Mouse (Mus musculus): ENCODE data around the gene Raver2. TPM values are rescaled to one million over a fixed set of nuclear protein-coding genes. Genes with fewer than 3 reads are reported as not detected.

Raver2 gene
- polyA plus RNA-seq, 1 experiment, result 0.04 TPM

DNA sequence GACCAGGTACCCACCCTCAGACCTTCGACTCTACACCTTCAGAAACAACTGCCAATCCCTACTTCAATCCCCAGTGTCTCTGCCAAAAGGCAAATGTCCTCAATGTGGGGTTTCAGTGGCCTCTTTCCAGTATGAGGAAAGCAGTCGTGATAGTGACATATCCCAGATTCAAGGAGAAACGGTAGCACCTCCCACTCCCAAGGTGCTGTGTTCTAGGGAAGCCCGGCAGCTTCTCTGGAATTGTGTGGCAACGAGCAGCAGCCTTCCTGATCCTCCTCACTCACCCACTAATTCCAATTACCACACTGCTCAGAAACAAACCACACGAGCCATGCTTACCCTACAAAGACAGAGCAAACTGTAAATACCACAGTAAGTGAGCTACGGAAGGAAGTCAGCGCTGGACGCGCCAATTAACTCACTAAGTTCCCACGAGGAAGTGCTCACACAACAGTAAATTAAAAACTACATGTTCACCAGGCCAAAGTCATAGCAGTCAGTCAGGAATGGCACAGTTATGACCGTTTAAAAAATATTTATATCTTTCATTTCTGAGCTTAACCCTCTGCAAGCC lies 90.5 kb downstream of the Raver2 start:
- TF ChIP-seq POLR2AphosphoS2 (IDR thresholded peaks at IDR 0.05; ENCODE audit: insufficient read length, low read depth) (no peak), USF1 (IDR thresholded peaks at IDR 0.05; ENCODE audit: low read depth) (no peak), SRF (IDR thresholded peaks at IDR 0.05; ENCODE audit: control insufficient read depth, insufficient read length, low read depth) (no peak)
- H3K27me3 ChIP-seq (ENCODE audit: control insufficient read depth, insufficient read depth, insufficient read length), result no peaks in the 10 kb centered on the region
- H3K79me2 ChIP-seq (ENCODE audit: control insufficient read depth, insufficient read depth), result no peaks in the 10 kb centered on the region
- no peak overlapping the region for H3ac ChIP-seq (ENCODE audit: control insufficient read depth, insufficient read length)
- H3K4me3 ChIP-seq, result no peak overlapping the region
- peaks cover 17% of the 10 kb centered on the region for H3K36me3 ChIP-seq (ENCODE audit: control insufficient read depth, insufficient read depth)
- H3K4me2 ChIP-seq (ENCODE audit: low read depth), result no peak overlapping the region

GRCm38 (mm10) chr4:101160821-101161220 lies 92.0 kb downstream of the Raver2 start:
- no peak overlapping the region for H3K4me2 ChIP-seq (ENCODE audit: low read depth)
- no peaks in the 10 kb centered on the region for H3K27me3 ChIP-seq (ENCODE audit: control insufficient read depth, insufficient read depth, insufficient read length)
- TF ChIP-seq REST (IDR thresholded peaks at IDR 0.05; ENCODE audit: insufficient read depth, insufficient read length) (no peak), MYOG (IDR thresholded peaks at IDR 0.05; ENCODE audit: control insufficient read depth in 1 of 3, insufficient read depth in 1 of 3, insufficient read length in 2 of 3, low read depth in 2 of 3) (no peak), TCF12 (IDR thresholded peaks at IDR 0.05; ENCODE audit: insufficient read depth, poor library complexity, severe bottlenecking) (no peak), MAX (IDR thresholded peaks at IDR 0.05; ENCODE audit: low read depth) (no peak), POLR2A (IDR thresholded peaks at IDR 0.05; ENCODE audit: insufficient read length, low read depth) (no peak), TCF3 (IDR thresholded peaks at IDR 0.05; ENCODE audit: insufficient read length, low read depth) (no peak), POLR2AphosphoS2 (IDR thresholded peaks at IDR 0.05; ENCODE audit: insufficient read length, low read depth) (no peak), MYOD1 (IDR thresholded peaks at IDR 0.05; ENCODE audit: control insufficient read depth in 1 of 3, insufficient read length in 2 of 3, low read depth in 2 of 3) (no peak), E2F4 (IDR thresholded peaks at IDR 0.05; ENCODE audit: insufficient read depth) (no peak), SRF (IDR thresholded peaks at IDR 0.05; ENCODE audit: control insufficient read depth, insufficient read length, low read depth) (no peak), USF1 (IDR thresholded peaks at IDR 0.05; ENCODE audit: low read depth) (no peak), CEBPB (IDR thresholded peaks at IDR 0.05; ENCODE audit: insufficient read depth, poor library complexity, severe bottlenecking) (no peak)
- H3K36me3 ChIP-seq (ENCODE audit: control insufficient read depth, insufficient read depth), result peaks cover 17% of the 10 kb centered on the region
- no peak overlapping the region for H3ac ChIP-seq (ENCODE audit: control insufficient read depth, insufficient read length)
- H3K79me2 ChIP-seq (ENCODE audit: control insufficient read depth, insufficient read depth), result no peaks in the 10 kb centered on the region
- H3K4me3 ChIP-seq, result no peak overlapping the region

GRCm38 (mm10) chr4:101164189-101164588 lies 95.4 kb downstream of the Raver2 start:
- no peaks in the 10 kb centered on the region for H3K79me2 ChIP-seq (ENCODE audit: control insufficient read depth, insufficient read depth)
- TF ChIP-seq TCF3 (IDR thresholded peaks at IDR 0.05; ENCODE audit: insufficient read length, low read depth) (no peak), MAX (IDR thresholded peaks at IDR 0.05; ENCODE audit: low read depth) (no peak), USF1 (IDR thresholded peaks at IDR 0.05; ENCODE audit: low read depth) (no peak), POLR2AphosphoS2 (IDR thresholded peaks at IDR 0.05; ENCODE audit: insufficient read length, low read depth) (no peak), SRF (IDR thresholded peaks at IDR 0.05; ENCODE audit: control insufficient read depth, insufficient read length, low read depth) (no peak), CEBPB (IDR thresholded peaks at IDR 0.05; ENCODE audit: insufficient read depth, poor library complexity, severe bottlenecking) (no peak), E2F4 (IDR thresholded peaks at IDR 0.05; ENCODE audit: insufficient read depth) (no peak), MYOG (IDR thresholded peaks at IDR 0.05; ENCODE audit: control insufficient read depth in 1 of 3, insufficient read depth in 1 of 3, insufficient read length in 2 of 3, low read depth in 2 of 3) (no peak), POLR2A (IDR thresholded peaks at IDR 0.05; ENCODE audit: insufficient read length, low read depth) (no peak)
- H3K4me3 ChIP-seq, result no peak overlapping the region
- peaks cover 10% of the 10 kb centered on the region for H3K36me3 ChIP-seq (ENCODE audit: control insufficient read depth, insufficient read depth)
- H3K4me2 ChIP-seq (ENCODE audit: low read depth), result no peak overlapping the region
- no peaks in the 10 kb centered on the region for H3K27me3 ChIP-seq (ENCODE audit: control insufficient read depth, insufficient read depth, insufficient read length)
- H3ac ChIP-seq (ENCODE audit: control insufficient read depth, insufficient read length), result no peak overlapping the region

DNA sequence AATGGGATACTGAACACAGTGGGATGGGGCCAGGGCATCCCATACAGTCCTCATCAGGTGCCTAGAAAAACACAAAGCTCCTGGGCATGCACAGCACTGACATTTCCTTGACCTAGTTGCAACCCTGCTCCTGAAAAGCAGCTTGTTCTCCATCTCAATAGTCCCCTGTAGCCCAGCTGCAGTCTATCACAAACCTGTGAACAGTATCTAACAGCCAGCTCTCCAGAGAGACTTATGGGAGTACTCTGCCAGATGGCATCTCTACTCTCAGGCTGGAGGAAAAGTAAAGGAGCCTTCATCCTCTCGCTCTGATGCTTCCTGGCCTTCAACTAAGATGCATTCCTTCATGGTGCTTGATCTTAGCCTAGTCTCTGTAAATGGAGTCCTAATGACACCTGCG lies 95.9 kb downstream of the Raver2 start:
- H3K79me2 ChIP-seq (ENCODE audit: control insufficient read depth, insufficient read depth), result no peaks in the 10 kb centered on the region
- no peak overlapping the region for H3K4me3 ChIP-seq
- peaks cover 12% of the 10 kb centered on the region for H3K36me3 ChIP-seq (ENCODE audit: control insufficient read depth, insufficient read depth)
- no peak overlapping the region for H3ac ChIP-seq (ENCODE audit: control insufficient read depth, insufficient read length)
- no peak overlapping the region for H3K4me2 ChIP-seq (ENCODE audit: low read depth)
- TF ChIP-seq MYOD1 (IDR thresholded peaks at IDR 0.05; ENCODE audit: control insufficient read depth in 1 of 3, insufficient read length in 2 of 3, low read depth in 2 of 3) (no peak), TCF3 (IDR thresholded peaks at IDR 0.05; ENCODE audit: insufficient read length, low read depth) (no peak), REST (IDR thresholded peaks at IDR 0.05; ENCODE audit: insufficient read depth, insufficient read length) (no peak), CEBPB (IDR thresholded peaks at IDR 0.05; ENCODE audit: insufficient read depth, poor library complexity, severe bottlenecking) (no peak), USF1 (IDR thresholded peaks at IDR 0.05; ENCODE audit: low read depth) (no peak), POLR2AphosphoS2 (IDR thresholded peaks at IDR 0.05; ENCODE audit: insufficient read length, low read depth) (no peak), MAX (IDR thresholded peaks at IDR 0.05; ENCODE audit: low read depth) (no peak), E2F4 (IDR thresholded peaks at IDR 0.05; ENCODE audit: insufficient read depth) (no peak), TCF12 (IDR thresholded peaks at IDR 0.05; ENCODE audit: insufficient read depth, poor library complexity, severe bottlenecking) (no peak), POLR2A (IDR thresholded peaks at IDR 0.05; ENCODE audit: insufficient read length, low read depth) (no peak), SRF (IDR thresholded peaks at IDR 0.05; ENCODE audit: control insufficient read depth, insufficient read length, low read depth) (no peak)
- H3K27me3 ChIP-seq (ENCODE audit: control insufficient read depth, insufficient read depth, insufficient read length), result no peaks in the 10 kb centered on the region

DNA sequence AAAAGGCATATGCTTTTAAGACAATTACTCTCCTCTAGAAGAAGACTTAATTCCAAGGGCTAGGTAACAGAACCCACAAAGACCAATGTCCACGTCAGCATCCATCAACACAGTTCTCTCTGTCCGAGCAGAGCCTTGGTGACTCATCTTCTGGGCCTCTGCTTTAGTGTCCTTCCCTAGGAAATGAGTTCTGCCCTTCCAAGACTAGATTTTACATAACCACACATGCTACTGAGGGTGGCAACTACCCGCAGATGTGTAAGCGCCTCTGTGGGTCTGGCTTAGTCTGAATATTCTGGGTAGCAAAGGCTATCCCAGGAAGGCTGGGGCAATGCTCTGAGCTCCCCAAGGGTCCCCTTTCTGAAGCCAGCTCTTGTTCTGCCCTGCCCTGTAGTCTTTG lies 97.0 kb downstream of the Raver2 start:
- Histone ChIP-seq H3K79me2 (ENCODE audit: control insufficient read depth, insufficient read depth) (no peaks in the 10 kb centered on the region), H3K27me3 (ENCODE audit: control insufficient read depth, insufficient read depth, insufficient read length) (no peaks in the 10 kb centered on the region), H3ac (ENCODE audit: control insufficient read depth, insufficient read length) (no peak overlapping the region), H3K4me3 (no peak overlapping the region), H3K36me3 (ENCODE audit: control insufficient read depth, insufficient read depth) (peaks cover 23% of the 10 kb centered on the region), H3K4me2 (ENCODE audit: low read depth) (no peak overlapping the region)
- TF ChIP-seq TCF12 (IDR thresholded peaks at IDR 0.05; ENCODE audit: insufficient read depth, poor library complexity, severe bottlenecking), result no peak
- no peak for TF ChIP-seq CEBPB (IDR thresholded peaks at IDR 0.05; ENCODE audit: insufficient read depth, poor library complexity, severe bottlenecking)
- no peak for TF ChIP-seq REST (IDR thresholded peaks at IDR 0.05; ENCODE audit: insufficient read depth, insufficient read length)
- TF ChIP-seq MAX (IDR thresholded peaks at IDR 0.05; ENCODE audit: low read depth), result no peak
- no peak for TF ChIP-seq USF1 (IDR thresholded peaks at IDR 0.05; ENCODE audit: low read depth)
- no peak for TF ChIP-seq MYOG (IDR thresholded peaks at IDR 0.05; ENCODE audit: control insufficient read depth in 1 of 3, insufficient read depth in 1 of 3, insufficient read length in 2 of 3, low read depth in 2 of 3)
- no peak for TF ChIP-seq POLR2A (IDR thresholded peaks at IDR 0.05; ENCODE audit: insufficient read length, low read depth)
- no peak for TF ChIP-seq POLR2AphosphoS2 (IDR thresholded peaks at IDR 0.05; ENCODE audit: insufficient read length, low read depth)
- no peak for TF ChIP-seq SRF (IDR thresholded peaks at IDR 0.05; ENCODE audit: control insufficient read depth, insufficient read length, low read depth)
- TF ChIP-seq E2F4 (IDR thresholded peaks at IDR 0.05; ENCODE audit: insufficient read depth), result no peak
- no peak for TF ChIP-seq MYOD1 (IDR thresholded peaks at IDR 0.05; ENCODE audit: control insufficient read depth in 1 of 3, insufficient read length in 2 of 3, low read depth in 2 of 3)
- no peak for TF ChIP-seq TCF3 (IDR thresholded peaks at IDR 0.05; ENCODE audit: insufficient read length, low read depth)
